Mouse (Mus musculus): ENCODE data around the gene F2r. TPM values are rescaled to one million over a fixed set of nuclear protein-coding genes. Genes with fewer than 3 reads are reported as not detected.

The F2r gene
- polyA plus RNA-seq, 1 experiment from 2014 or later, result 106 TPM

- Histone ChIP-seq H3K4me1 (peaks cover 20% of the 10 kb centered on the region), H3K27me3 (ENCODE audit: poor library complexity, severe bottlenecking) (no peaks in the 10 kb centered on the region), H3K4me3 (no peak overlapping the region), H3K36me3 (replicated peaks) (peaks cover under 1% of the 10 kb centered on the region), H3K9me3 (no peaks in the 10 kb centered on the region), H3K27ac (no peak overlapping the region)
- 83% methylated on average over 3 of the region's 3 CpGs for WGBS
- no peak for DNase-seq (ENCODE audit: extremely low spot score, low spot score)
Observed at GRCm38 (mm10) chr13:95621563-95621962, 3.3 kb upstream of the F2r start.

GRCm38 (mm10) chr13:95618859-95619258, 572 bp upstream of the F2r start:
- H3K4me1 ChIP-seq, result peaks cover 37% of the 10 kb centered on the region
- no peaks in the 10 kb centered on the region for H3K9me3 ChIP-seq
- no peaks in the 10 kb centered on the region for H3K27me3 ChIP-seq (ENCODE audit: poor library complexity, severe bottlenecking)
- H3K4me3 ChIP-seq, result peak overlapping the region; percentile 77
- no peak for DNase-seq (ENCODE audit: extremely low spot score, low spot score)
- peak overlapping the region; percentile 96 for H3K27ac ChIP-seq
- H3K36me3 ChIP-seq (replicated peaks), result peaks cover 28% of the 10 kb centered on the region
- 5% methylated on average over 13 of the region's 13 CpGs for WGBS

GRCm38 (mm10) chr13:95617671-95618171, 566 bp downstream of the F2r start:
- Histone ChIP-seq H3K27me3 (ENCODE audit: poor library complexity, severe bottlenecking) (no peaks in the 10 kb centered on the region), H3K4me1 (peaks cover 37% of the 10 kb centered on the region), H3K36me3 (replicated peaks) (peaks cover 39% of the 10 kb centered on the region), H3K27ac (peak overlapping the region; percentile 96), H3K4me3 (peak overlapping the region; percentile 77), H3K9me3 (no peaks in the 10 kb centered on the region)
- peak; percentile 52 for DNase-seq (ENCODE audit: extremely low spot score, low spot score)
- under 1% methylated on average over 21 of the region's 21 CpGs for WGBS

GRCm38 (mm10) chr13:95617082-95617670, 1.1 kb downstream of the F2r start:
- no peaks in the 10 kb centered on the region for H3K9me3 ChIP-seq
- peak overlapping the region; percentile 96 for H3K27ac ChIP-seq
- 12% methylated on average over 17 of the region's 17 CpGs for WGBS
- peak; percentile 37 for DNase-seq (ENCODE audit: extremely low spot score, low spot score)
- peaks cover 44% of the 10 kb centered on the region for H3K36me3 ChIP-seq (replicated peaks)
- H3K27me3 ChIP-seq (ENCODE audit: poor library complexity, severe bottlenecking), result no peaks in the 10 kb centered on the region
- H3K4me1 ChIP-seq, result peaks cover 37% of the 10 kb centered on the region
- peak overlapping the region; percentile 77 for H3K4me3 ChIP-seq

- peaks cover 37% of the 10 kb centered on the region for H3K4me1 ChIP-seq
- H3K27me3 ChIP-seq (ENCODE audit: poor library complexity, severe bottlenecking), result no peaks in the 10 kb centered on the region
- H3K27ac ChIP-seq, result peak overlapping the region; percentile 96
- H3K9me3 ChIP-seq, result no peaks in the 10 kb centered on the region
- peak overlapping the region; percentile 77 for H3K4me3 ChIP-seq
- 74% methylated on average over 11 of the region's 11 CpGs for WGBS
- no peak for DNase-seq (ENCODE audit: extremely low spot score, low spot score)
- H3K36me3 ChIP-seq (replicated peaks), result peaks cover 51% of the 10 kb centered on the region
Observed at GRCm38 (mm10) chr13:95616512-95616911, 1.8 kb downstream of the F2r start.

- DNase-seq (ENCODE audit: extremely low spot score, low spot score), result no peak
- Histone ChIP-seq H3K27ac (no peak overlapping the region), H3K9me3 (no peaks in the 10 kb centered on the region), H3K4me1 (peaks cover 37% of the 10 kb centered on the region), H3K27me3 (ENCODE audit: poor library complexity, severe bottlenecking) (no peaks in the 10 kb centered on the region), H3K4me3 (no peak overlapping the region), H3K36me3 (replicated peaks) (peaks cover 69% of the 10 kb centered on the region)
- 84% methylated on average over 6 of the region's 6 CpGs for WGBS
Observed at GRCm38 (mm10) chr13:95614757-95615156, 3.5 kb downstream of the F2r start.

- no peak for DNase-seq (ENCODE audit: extremely low spot score, low spot score)
- WGBS, result 91% methylated on average over 10 of the region's 10 CpGs
- Histone ChIP-seq H3K36me3 (replicated peaks) (peaks cover 92% of the 10 kb centered on the region), H3K27me3 (ENCODE audit: poor library complexity, severe bottlenecking) (no peaks in the 10 kb centered on the region), H3K27ac (no peak overlapping the region), H3K4me1 (peaks cover 28% of the 10 kb centered on the region), H3K4me3 (no peak overlapping the region), H3K9me3 (no peaks in the 10 kb centered on the region)
Observed at GRCm38 (mm10) chr13:95612243-95612642, 6.0 kb downstream of the F2r start.

- H3K27me3 ChIP-seq (ENCODE audit: poor library complexity, severe bottlenecking), result no peaks in the 10 kb centered on the region
- WGBS, result 96% methylated on average over 4 of the region's 4 CpGs
- peaks cover 97% of the 10 kb centered on the region for H3K36me3 ChIP-seq (replicated peaks)
- no peaks in the 10 kb centered on the region for H3K9me3 ChIP-seq
- H3K27ac ChIP-seq, result no peak overlapping the region
- H3K4me3 ChIP-seq, result no peak overlapping the region
- peaks cover 24% of the 10 kb centered on the region for H3K4me1 ChIP-seq
- no peak for DNase-seq (ENCODE audit: extremely low spot score, low spot score)
Observed at GRCm38 (mm10) chr13:95611752-95612151, 6.5 kb downstream of the F2r start.

- WGBS, result 91% methylated on average over 16 of the region's 16 CpGs
- H3K36me3 ChIP-seq (replicated peaks), result peaks cover 98% of the 10 kb centered on the region
- H3K4me1 ChIP-seq, result peaks cover 16% of the 10 kb centered on the region
- no peaks in the 10 kb centered on the region for H3K27me3 ChIP-seq (ENCODE audit: poor library complexity, severe bottlenecking)
- DNase-seq (ENCODE audit: extremely low spot score, low spot score), result no peak
- no peak overlapping the region for H3K4me3 ChIP-seq
- no peak overlapping the region for H3K27ac ChIP-seq
- H3K9me3 ChIP-seq, result no peaks in the 10 kb centered on the region
Observed at GRCm38 (mm10) chr13:95610786-95611562, 7.3 kb downstream of the F2r start.

GRCm38 (mm10) chr13:95609088-95609420, 9.2 kb downstream of the F2r start:
- Histone ChIP-seq H3K9me3 (no peaks in the 10 kb centered on the region), H3K27ac (no peak overlapping the region), H3K36me3 (replicated peaks) (peaks cover 98% of the 10 kb centered on the region), H3K4me3 (no peak overlapping the region), H3K4me1 (no peaks in the 10 kb centered on the region), H3K27me3 (ENCODE audit: poor library complexity, severe bottlenecking) (no peaks in the 10 kb centered on the region)
- WGBS, result 91% methylated on average over 2 of the region's 2 CpGs
- no peak for DNase-seq (ENCODE audit: extremely low spot score, low spot score)

GRCm38 (mm10) chr13:95608416-95609087, 9.7 kb downstream of the F2r start:
- DNase-seq (ENCODE audit: extremely low spot score, low spot score), result no peak
- Histone ChIP-seq H3K36me3 (replicated peaks) (peaks cover 98% of the 10 kb centered on the region), H3K4me1 (no peaks in the 10 kb centered on the region), H3K27me3 (ENCODE audit: poor library complexity, severe bottlenecking) (no peaks in the 10 kb centered on the region), H3K9me3 (no peaks in the 10 kb centered on the region), H3K4me3 (no peak overlapping the region), H3K27ac (no peak overlapping the region)
- 93% methylated on average over 6 of the region's 6 CpGs for WGBS

GRCm38 (mm10) chr13:95607019-95607418, 11.3 kb downstream of the F2r start:
- Histone ChIP-seq H3K4me3 (no peak overlapping the region), H3K27ac (no peak overlapping the region), H3K27me3 (ENCODE audit: poor library complexity, severe bottlenecking) (no peaks in the 10 kb centered on the region), H3K36me3 (replicated peaks) (peaks cover 98% of the 10 kb centered on the region), H3K4me1 (no peaks in the 10 kb centered on the region), H3K9me3 (no peaks in the 10 kb centered on the region)
- no peak for DNase-seq (ENCODE audit: extremely low spot score, low spot score)
- 94% methylated on average over 8 of the region's 8 CpGs for whole genome bisulfite sequencing

- WGBS, result 98% methylated on average over 25 of the region's 25 CpGs
- peaks cover 3% of the 10 kb centered on the region; the same call in 1 of the 2 replicates for H3K4me1 ChIP-seq
- H3K36me3 ChIP-seq (replicated peaks), result peaks cover 87% of the 10 kb centered on the region
- H3K9me3 ChIP-seq, result no peaks in the 10 kb centered on the region
- H3K27ac ChIP-seq, result no peak overlapping the region
- no peak for DNase-seq (ENCODE audit: extremely low spot score, low spot score)
- H3K4me3 ChIP-seq, result no peak overlapping the region
- no peaks in the 10 kb centered on the region for H3K27me3 ChIP-seq (ENCODE audit: poor library complexity, severe bottlenecking)
Observed at GRCm38 (mm10) chr13:95604288-95604687, 14.0 kb downstream of the F2r start.

All from forebrain, embryonic 10.5 days (tissue).